Mouse (Mus musculus) lung, adult 2 months (tissue): Measurements from ENCODE around the gene Jund. TPM values are rescaled to one million over a fixed set of nuclear protein-coding genes. Genes with fewer than 3 reads are reported as not detected.
A peak's percentile ranks its signal among the peaks of the same experiment; 100 is the strongest.

ENCODE experiments used
- DNase-seq: peaks from one replicate; pipeline ENCODE4 v3.0.0; 2022
- H3K4me1 ChIP-seq: fragments of 200-500 bp; 2 replicates; pipeline ENCODE4 v1.6.1; 2011; ENCODE audit warnings: low read length; ENCODE audit not compliant: control insufficient read depth, insufficient read depth
- H3K4me3 ChIP-seq: fragments of 200-500 bp; replicated peaks from 2 replicates; pipeline ENCODE3; 2011; ENCODE audit warnings: low read depth, mild to moderate bottlenecking, control low read depth, low read length; ENCODE audit errors: extremely low read depth
- CTCF ChIP-seq: fragments of 200-500 bp; IDR thresholded peaks from 2 replicates; pipeline ENCODE4 v1.5.1; 2011; ENCODE audit warnings: mild to moderate bottlenecking, low read length, control low read depth; ENCODE audit not compliant: insufficient read depth
- POLR2A ChIP-seq: fragments of 200-500 bp; IDR thresholded peaks from 2 replicates; pipeline ENCODE4 v1.6.1; 2011; ENCODE audit warnings: low read depth, mild to moderate bottlenecking, control low read depth, low read length, borderline replicate concordance; ENCODE audit errors: extremely low read depth
- WGBS: fragments of 180-500 bp; shearing (Covaris S2); methylation state at CpG from one replicate; pipeline ENCODE4 v1.1.7; 2018; 5-methylcytosine and 5-hydroxymethylcytosine counted together
- polyA plus RNA-seq: library from polyadenylated mRNA; depleted of rRNA; stranded (reverse); fragments of >200 nt; gene quantifications from 2 replicates; pipeline ENCODE4 v1.2.3, GENCODE M21; 2012

Jund gene
- polyA plus RNA-seq, 1 experiment: 378 TPM

DNA sequence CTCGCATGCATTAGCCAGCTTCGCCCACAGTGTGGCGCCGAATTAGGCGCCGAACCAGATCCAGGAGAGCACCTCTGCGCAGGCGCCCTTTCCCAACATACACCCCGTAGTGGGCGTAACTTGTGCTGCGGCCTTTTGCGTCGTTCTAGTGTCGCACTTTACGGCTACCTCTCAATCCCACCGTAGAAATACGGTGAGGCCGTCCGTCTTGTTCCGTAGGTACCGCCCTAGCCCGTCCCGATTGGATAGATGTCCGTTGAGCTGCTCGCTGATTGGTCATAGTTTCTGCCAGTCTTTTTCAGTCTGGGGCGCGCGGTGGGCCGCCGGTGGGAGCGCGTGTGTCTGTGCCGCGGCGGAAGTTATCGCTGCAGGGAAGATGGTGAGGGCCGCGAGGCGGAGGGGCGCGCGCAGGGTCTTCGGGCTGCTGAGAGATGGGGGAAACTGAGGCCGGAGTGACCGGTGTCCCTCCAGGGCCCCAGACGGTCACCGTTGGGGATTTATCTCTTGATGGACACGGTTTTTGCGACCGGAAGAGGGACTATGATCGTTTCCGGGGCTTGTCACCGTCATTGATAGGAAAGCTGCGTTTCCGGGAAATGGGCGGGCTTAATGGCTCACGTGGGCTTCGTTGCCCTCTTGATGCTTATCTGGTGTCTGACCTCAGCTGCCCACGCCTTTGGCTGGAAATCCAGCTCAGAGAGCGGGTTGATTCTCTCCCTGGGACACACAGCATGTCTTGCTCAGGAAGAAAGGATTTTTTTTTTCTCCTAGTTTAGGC is 25.5 kb upstream of the Jund start, which contains the start of gene Lsm4:
Lsm4 (plus strand) TSS at position 170 of the 778 bp plus-strand sequence.
- DNase-seq: peak; percentile 99
- TF ChIP-seq POLR2A (peak; percentile 90; the same call in 1 of the 2 replicates), CTCF (peak; percentile 87)

DNA sequence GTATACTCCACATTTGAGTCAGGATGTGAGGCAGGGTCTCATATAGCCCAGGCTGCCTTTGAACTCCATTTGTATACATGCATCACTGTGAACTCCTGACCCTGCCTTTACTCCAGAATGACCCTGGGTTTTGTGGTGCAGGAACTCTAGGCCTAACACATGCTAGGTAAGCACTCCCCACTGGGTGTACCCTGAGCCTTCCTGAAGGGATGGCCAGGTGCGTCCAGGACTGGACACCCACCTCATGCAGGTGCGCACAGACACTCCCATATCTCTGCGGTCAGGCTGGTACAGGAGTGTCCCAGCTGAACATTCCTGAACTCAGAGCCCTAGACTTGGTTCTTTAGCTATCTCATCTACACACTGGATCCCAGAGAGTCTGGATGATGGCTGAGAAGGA is 24.6 kb upstream of the Jund start:
- peaks cover 22% of the 10 kb centered on the region for H3K4me1 ChIP-seq
- no peak for TF ChIP-seq POLR2A
- TF ChIP-seq CTCF: no peak
- WGBS: 64% methylated on average over 3 of the region's 3 CpGs
- DNase-seq: no peak
- peak overlapping the region; percentile 78 for H3K4me3 ChIP-seq

More for the DNA sequence above, 25.5 kb upstream of the Jund start, which contains the start of gene Lsm4:
- under 1% methylated on average over 60 of the region's 60 CpGs for WGBS
- Histone ChIP-seq H3K4me1 (peaks cover 19% of the 10 kb centered on the region), H3K4me3 (peak within 1 kb of the TSS; percentile 78)

- no peak overlapping the region for H3K4me3 ChIP-seq
- TF ChIP-seq CTCF (no peak), POLR2A (no peak)
- DNase-seq: no peak
- WGBS: 64% methylated on average over 4 of the region's 4 CpGs
- H3K4me1 ChIP-seq: peaks cover 24% of the 10 kb centered on the region
These were observed 24.0 kb upstream of the Jund start for GRCm38 (mm10) chr8:70674716-70675115.

- Histone ChIP-seq H3K4me1 (peaks cover 24% of the 10 kb centered on the region), H3K4me3 (no peak overlapping the region)
- no peak for TF ChIP-seq POLR2A
- no peak for TF ChIP-seq CTCF
- no peak for DNase-seq
- WGBS: 43% methylated on average over 1 of the region's 1 CpGs
These were observed 23.4 kb upstream of the Jund start for GRCm38 (mm10) chr8:70675336-70675735.

- no peak for DNase-seq
- H3K4me1 ChIP-seq: peaks cover 28% of the 10 kb centered on the region
- TF ChIP-seq CTCF (no peak), POLR2A (no peak)
- H3K4me3 ChIP-seq: no peak overlapping the region
- 91% methylated on average over 15 of the region's 15 CpGs for WGBS
These were observed 21.2 kb upstream of the Jund start for GRCm38 (mm10) chr8:70677451-70678080.

- Histone ChIP-seq H3K4me3 (no peak overlapping the region), H3K4me1 (peaks cover 28% of the 10 kb centered on the region)
- DNase-seq: no peak
- TF ChIP-seq POLR2A (no peak), CTCF (no peak)
These were observed 20.1 kb upstream of the Jund start for GRCm38 (mm10) chr8:70678679-70679078.

GRCm38 (mm10) chr8:70679404-70679803 is 19.3 kb upstream of the Jund start:
- TF ChIP-seq CTCF (no peak), POLR2A (no peak)
- DNase-seq: no peak
- Histone ChIP-seq H3K4me3 (no peak overlapping the region), H3K4me1 (peaks cover 22% of the 10 kb centered on the region)
- WGBS: 83% methylated on average over 4 of the region's 4 CpGs

GRCm38 (mm10) chr8:70680039-70680438 is 18.7 kb upstream of the Jund start:
- Histone ChIP-seq H3K4me1 (peaks cover 16% of the 10 kb centered on the region), H3K4me3 (no peak overlapping the region)
- TF ChIP-seq POLR2A: no peak
- TF ChIP-seq CTCF: no peak
- WGBS: 76% methylated on average over 3 of the region's 3 CpGs
- no peak for DNase-seq

DNA sequence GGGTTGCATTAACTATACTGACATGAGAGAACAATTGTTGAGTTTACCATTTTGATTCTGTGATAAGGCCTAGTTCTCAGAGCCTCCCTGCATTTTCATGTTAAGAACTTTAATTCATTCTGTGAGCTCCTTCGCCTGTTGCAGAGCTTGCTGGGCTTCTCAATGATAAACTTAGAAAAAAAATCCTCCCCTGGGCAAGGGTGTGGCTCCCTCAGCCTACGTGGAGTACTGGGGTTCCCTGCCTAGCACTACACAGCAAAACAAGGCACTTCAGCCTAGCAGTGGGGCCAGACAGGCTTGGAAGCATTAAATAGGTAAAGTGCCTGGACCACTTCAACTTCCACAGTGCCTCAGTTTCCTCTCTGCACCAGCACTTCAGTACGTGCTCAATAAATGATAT is 17.3 kb upstream of the Jund start:
- H3K4me3 ChIP-seq: no peak overlapping the region
- 54% methylated on average over 3 of the region's 3 CpGs for WGBS
- peaks cover 11% of the 10 kb centered on the region for H3K4me1 ChIP-seq
- TF ChIP-seq CTCF (no peak), POLR2A (no peak)
- no peak for DNase-seq
